ENCODE assay signal across 9 mouse cellular contexts in genomic region chr10:13475121-13475520, GRCm38 (mm10). TPM values are rescaled to one million over a fixed set of nuclear protein-coding genes. Genes with fewer than 3 reads are reported as not detected.
DNase-seq lines count a peak whose midpoint lies in the region; ATAC-seq lines count a peak whose summit lies in the region.
"Had no signal": no experiment of that assay in that cellular context is flagged by ENCODE, and none has a peak within 500 bp of the region (broad histone marks: within the 10 kb centered on the region; RNA-seq: fewer than 3 reads in every experiment).

No protein-coding gene starts in this region.

- H3K4me2 ChIP-seq in forebrain, embryonic 15.5 days (replicated peaks): no peak overlapping the region
- H3K4me2 ChIP-seq in forebrain, embryonic 11.5 days (ENCODE audit: low read depth, low read length, severe bottlenecking): no peak overlapping the region
- 0 out of 2 replicates have a peak overlapping the region, but pooled peaks have one; percentile 89 for H3K4me2 ChIP-seq in midbrain, embryonic 12.5 days (replicated peaks)
- H3K4me2 ChIP-seq in midbrain, embryonic 16.5 days (ENCODE audit: low read length): no peak overlapping the region
- peak overlapping the region; percentile 74 for H3K4me2 ChIP-seq in liver, embryonic 16.5 days (ENCODE audit: low read depth, low read length)

- WGBS in forebrain, embryonic 15.5 days: 40% methylated on average over 7 of the region's 7 CpGs
- WGBS in forebrain, embryonic 11.5 days: 30% methylated on average over 7 of the region's 7 CpGs
- WGBS in midbrain, embryonic 12.5 days: 42% methylated on average over 7 of the region's 7 CpGs
- 39% methylated on average over 7 of the region's 7 CpGs for WGBS in midbrain, embryonic 16.5 days
- WGBS in liver, embryonic 16.5 days (ENCODE audit: insufficient replicate concordance): 26% methylated on average over 7 of the region's 7 CpGs

- DNase-seq in forebrain, embryonic 11.5 days (ENCODE audit: low spot score): no peak
- peak; percentile 58 for DNase-seq in thymus, postnatal 25 days
- DNase-seq in adrenal gland, adult (ENCODE audit: inconsistent age in 2 of 2, low spot score in 1 of 2): no peak
- DNase-seq in frontal cortex, postnatal 25 days (ENCODE audit: low spot score in 2 of 2): no peak
- DNase-seq: left cerebral cortex, postnatal 4 days had no signal

- H3K27me3 ChIP-seq in forebrain, embryonic 15.5 days: 0 out of 2 replicates have a peak, but pooled peaks cover 11% of the 10 kb centered on the region
- peaks cover 11% of the 10 kb centered on the region for H3K27me3 ChIP-seq in forebrain, embryonic 11.5 days (ENCODE audit: control insufficient read depth, insufficient read depth, low read length)
- peaks cover 55% of the 10 kb centered on the region for H3K27me3 ChIP-seq in midbrain, embryonic 12.5 days
- peaks cover 7% of the 10 kb centered on the region for H3K27me3 ChIP-seq in midbrain, embryonic 16.5 days (ENCODE audit: control insufficient read depth, insufficient read depth, low read depth, low read length)
- peaks cover 35% of the 10 kb centered on the region for H3K27me3 ChIP-seq in liver, embryonic 16.5 days (ENCODE audit: control insufficient read depth, insufficient read depth, low read depth, low read length)

- no peak overlapping the region for H3K9ac ChIP-seq in forebrain, embryonic 15.5 days (replicated peaks)
- H3K9ac ChIP-seq in forebrain, embryonic 11.5 days (ENCODE audit: low read length): no peak overlapping the region
- no peak overlapping the region for H3K9ac ChIP-seq in midbrain, embryonic 12.5 days (replicated peaks)
- no peak overlapping the region for H3K9ac ChIP-seq in midbrain, embryonic 16.5 days (ENCODE audit: low read depth, low read length)
- H3K9ac ChIP-seq in liver, embryonic 16.5 days (ENCODE audit: low read depth, low read length): no peak overlapping the region

- H3K9me3 ChIP-seq in forebrain, embryonic 15.5 days: no peaks in the 10 kb centered on the region
- H3K9me3 ChIP-seq in forebrain, embryonic 11.5 days (ENCODE audit: control insufficient read depth, low read length): no peaks in the 10 kb centered on the region
- no peaks in the 10 kb centered on the region for H3K9me3 ChIP-seq in midbrain, embryonic 12.5 days
- no peaks in the 10 kb centered on the region for H3K9me3 ChIP-seq in midbrain, embryonic 16.5 days (replicated peaks; ENCODE audit: control insufficient read depth, low read length, poor library complexity, severe bottlenecking)
- H3K9me3 ChIP-seq in liver, embryonic 16.5 days (replicated peaks; ENCODE audit: control insufficient read depth, low read length): no peaks in the 10 kb centered on the region

- 0 out of 2 replicates have a peak, but pooled peaks have one; percentile 30 for ATAC-seq in forebrain, embryonic 15.5 days (replicated peaks)
- ATAC-seq in forebrain, embryonic 11.5 days (replicated peaks; ENCODE audit: low FRiP score): no peak; the same call in 1 of the 2 replicates
- ATAC-seq in midbrain, embryonic 12.5 days (ENCODE audit: low FRiP score, low read depth): no peak
- no peak for ATAC-seq in midbrain, embryonic 16.5 days
- no peak for ATAC-seq in liver, embryonic 16.5 days (ENCODE audit: low read depth)

- H3K36me3 ChIP-seq in forebrain, embryonic 15.5 days: no peaks in the 10 kb centered on the region
- H3K36me3 ChIP-seq in forebrain, embryonic 11.5 days (ENCODE audit: control insufficient read depth, insufficient read depth, low read length): no peaks in the 10 kb centered on the region
- H3K36me3 ChIP-seq in midbrain, embryonic 12.5 days: no peaks in the 10 kb centered on the region
- no peaks in the 10 kb centered on the region for H3K36me3 ChIP-seq in midbrain, embryonic 16.5 days (ENCODE audit: control insufficient read depth, insufficient read depth, low read length)
- no peaks in the 10 kb centered on the region for H3K36me3 ChIP-seq in liver, embryonic 16.5 days (ENCODE audit: control insufficient read depth, insufficient read depth)

- H3K4me3 ChIP-seq in forebrain, embryonic 15.5 days: no peak overlapping the region
- no peak overlapping the region for H3K4me3 ChIP-seq in forebrain, embryonic 11.5 days (ENCODE audit: low read depth, low read length)
- no peak overlapping the region for H3K4me3 ChIP-seq in midbrain, embryonic 12.5 days
- no peak overlapping the region for H3K4me3 ChIP-seq in midbrain, embryonic 16.5 days (ENCODE audit: low read depth, low read length)
- no peak overlapping the region for H3K4me3 ChIP-seq in liver, embryonic 16.5 days (ENCODE audit: low read depth, low read length)

- H3K27ac ChIP-seq in forebrain, embryonic 15.5 days (replicated peaks): no peak overlapping the region
- H3K27ac ChIP-seq in forebrain, embryonic 11.5 days (ENCODE audit: low read depth, low read length): no peak overlapping the region
- no peak overlapping the region for H3K27ac ChIP-seq in midbrain, embryonic 12.5 days (replicated peaks)
- no peak overlapping the region for H3K27ac ChIP-seq in midbrain, embryonic 16.5 days (ENCODE audit: low read length)
- H3K27ac ChIP-seq in liver, embryonic 16.5 days (ENCODE audit: low read length): no peak overlapping the region

- H3K4me1 ChIP-seq in forebrain, embryonic 15.5 days: peaks cover 12% of the 10 kb centered on the region
- H3K4me1 ChIP-seq in forebrain, embryonic 11.5 days (replicated peaks; ENCODE audit: control insufficient read depth, insufficient read depth, low read length): peaks cover 4% of the 10 kb centered on the region; the same call in 1 of the 2 replicates
- H3K4me1 ChIP-seq in midbrain, embryonic 12.5 days: 0 out of 2 replicates have a peak, but pooled peaks cover 5% of the 10 kb centered on the region
- no peaks in the 10 kb centered on the region for H3K4me1 ChIP-seq in midbrain, embryonic 16.5 days (ENCODE audit: control insufficient read depth, insufficient read depth, low read length)
- no peaks in the 10 kb centered on the region; the same call in 1 of the 2 replicates for H3K4me1 ChIP-seq in liver, embryonic 16.5 days (ENCODE audit: control insufficient read depth, low read depth, low read length)

RNA-seq across cellular contexts. Expression of gene Phactr2, which starts 0.9 kb away (rescaled TPM):
- polyA plus RNA-seq in forebrain, embryonic 15.5 days (2015; fragmentation: Nextera tagmentation; extraction: Ambion mirVana): 8.4 TPM in 2 replicates
- 16.7 and 17.7 TPM in 2 replicates for polyA plus RNA-seq in forebrain, embryonic 11.5 days (2014; fragmentation: Nextera tagmentation; extraction: Ambion mirVana)
- 11.2 and 11.7 TPM in 2 replicates for polyA plus RNA-seq in midbrain, embryonic 12.5 days (2016; fragmentation: Nextera tagmentation; extraction: Ambion mirVana)
- 7.0 and 7.4 TPM in 2 replicates for polyA plus RNA-seq in midbrain, embryonic 16.5 days (2015; fragmentation: Nextera tagmentation; extraction: Ambion mirVana)
- polyA plus RNA-seq in liver, embryonic 16.5 days (2015; fragmentation: Nextera tagmentation; extraction: Ambion mirVana): 3.4 and 3.5 TPM in 2 replicates

RNA-seq across cellular contexts. Expression of gene Fuca2, which starts 24.2 kb away (rescaled TPM):
- 19.7 and 21.8 TPM in 2 replicates for polyA plus RNA-seq in forebrain, embryonic 15.5 days (2015; fragmentation: Nextera tagmentation; extraction: Ambion mirVana)
- 21.5 and 24.7 TPM in 2 replicates for polyA plus RNA-seq in forebrain, embryonic 11.5 days (2014; fragmentation: Nextera tagmentation; extraction: Ambion mirVana)
- 24.0 and 25.8 TPM in 2 replicates for polyA plus RNA-seq in midbrain, embryonic 12.5 days (2016; fragmentation: Nextera tagmentation; extraction: Ambion mirVana)
- 45.7 and 55.2 TPM in 2 replicates for polyA plus RNA-seq in midbrain, embryonic 16.5 days (2015; fragmentation: Nextera tagmentation; extraction: Ambion mirVana)
- polyA plus RNA-seq in liver, embryonic 16.5 days (2015; fragmentation: Nextera tagmentation; extraction: Ambion mirVana): 47.7 and 53.7 TPM in 2 replicates

Comparison
In these comparisons a context has a peak if more than half of its experiments do, and no peak if none do; other contexts are left out.
1. H3K4me2 ChIP-seq: peak in midbrain, embryonic 12.5 days (single experiment) and liver, embryonic 16.5 days (single experiment); none in forebrain, embryonic 15.5 days (single experiment), forebrain, embryonic 11.5 days (single experiment) and midbrain, embryonic 16.5 days (single experiment).